In the genomic region with DNA sequence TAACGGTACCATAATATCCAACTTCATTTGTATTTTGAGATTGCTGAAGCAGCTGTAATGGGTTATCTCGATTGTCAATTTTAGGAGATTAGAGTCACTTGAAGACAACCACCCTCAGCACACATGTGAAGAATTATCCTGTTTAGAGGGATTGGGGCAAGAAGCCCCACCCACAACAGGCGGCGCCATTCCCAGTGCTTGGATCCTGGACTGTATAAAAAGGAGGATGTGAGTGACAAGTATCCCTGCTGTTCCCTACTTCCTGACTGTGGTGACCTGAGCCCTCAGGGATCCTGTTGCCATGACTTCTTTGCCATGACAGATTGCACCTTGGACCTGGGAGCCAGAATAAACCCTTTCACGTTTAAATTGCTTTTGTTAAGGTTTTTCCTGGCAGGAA, we compare ENCODE assay signal across 19 mouse cellular contexts. TPM values are rescaled to one million over a fixed set of nuclear protein-coding genes. Genes with fewer than 3 reads are reported as not detected.
"Had no signal": no experiment of that assay in that cellular context is flagged by ENCODE, and none has a peak within 500 bp of the region (broad histone marks: within the 10 kb centered on the region; RNA-seq: fewer than 3 reads in every experiment).

No protein-coding gene starts in this region.

- H3K4me2 ChIP-seq: heart, embryonic 13.5 days; heart, embryonic 15.5 days; hindbrain, embryonic 13.5 days; hindbrain, embryonic 15.5 days; kidney, embryonic 15.5 days; limb, embryonic 13.5 days; limb, embryonic 15.5 days; liver, embryonic 12.5 days had no signal

- H3K36me3 ChIP-seq: heart, embryonic 15.5 days; hindbrain, embryonic 15.5 days had no signal

- ATAC-seq: liver, embryonic 12.5 days had no signal

- H3K9ac ChIP-seq: heart, embryonic 13.5 days; heart, embryonic 15.5 days; hindbrain, embryonic 13.5 days; hindbrain, embryonic 15.5 days; kidney, embryonic 15.5 days; limb, embryonic 13.5 days; limb, embryonic 15.5 days; liver, embryonic 12.5 days; liver, embryonic 14.5 days had no signal

- H3K4me3 ChIP-seq: heart, embryonic 10.5 days; heart, embryonic 13.5 days; heart, embryonic 15.5 days; hindbrain, embryonic 13.5 days; hindbrain, embryonic 15.5 days; kidney, embryonic 15.5 days; limb, embryonic 13.5 days; limb, embryonic 15.5 days; liver, embryonic 12.5 days had no signal

- DNase-seq: gastrocnemius, postnatal 14 days; gastrocnemius, postnatal 36 days; kidney, adult 11 months; layer of hippocampus, postnatal 36 days; left cerebral cortex, postnatal 4 days had no signal

- H3K27me3 ChIP-seq: heart, embryonic 13.5 days; heart, embryonic 15.5 days; hindbrain, embryonic 13.5 days; hindbrain, embryonic 15.5 days; kidney, embryonic 15.5 days; limb, embryonic 13.5 days; limb, embryonic 15.5 days; liver, embryonic 12.5 days had no signal

- H3K9me3 ChIP-seq: heart, embryonic 10.5 days; heart, embryonic 13.5 days; heart, embryonic 15.5 days; hindbrain, embryonic 13.5 days; hindbrain, embryonic 15.5 days; kidney, embryonic 15.5 days; limb, embryonic 13.5 days; limb, embryonic 15.5 days; liver, embryonic 12.5 days had no signal

- H3K27ac ChIP-seq: heart, embryonic 10.5 days; heart, embryonic 13.5 days; heart, embryonic 15.5 days; hindbrain, embryonic 13.5 days; hindbrain, embryonic 15.5 days; hindbrain, postnatal 0 days; kidney, embryonic 15.5 days; kidney, postnatal 0 days; limb, embryonic 13.5 days; limb, embryonic 15.5 days; liver, embryonic 12.5 days; liver, embryonic 14.5 days had no signal

- H3K4me1 ChIP-seq: heart, embryonic 13.5 days; heart, embryonic 15.5 days; hindbrain, embryonic 13.5 days; kidney, embryonic 15.5 days; limb, embryonic 15.5 days; liver, embryonic 12.5 days had no signal

RNA-seq across cellular contexts. Expression of gene Adamts20, which starts 55.7 kb away (rescaled TPM):
- total RNA-seq: hematopoietic stem cell, adult 5-6 weeks; liver, adult 2 months had no signal
- polyA plus RNA-seq: liver, adult 2 months had no signal
